Mouse (Mus musculus) cortical plate, adult 2 months (tissue): ENCODE data around the gene Nmral1. TPM values are rescaled to one million over a fixed set of nuclear protein-coding genes. Genes with fewer than 3 reads are reported as not detected.
"Not testable (repeated sequence)": the region's sequence is repeated elsewhere in the genome, so short reads cannot be mapped to it uniquely, and the experiment has no call there.

Experiments used
- H3K27ac ChIP-seq: fragments of 200-500 bp; 2 replicates; pipeline ENCODE4 v1.5.1; 2012; ENCODE audit warnings: low read length, control low read depth, inconsistent platforms; ENCODE audit not compliant: insufficient read depth
- H3K4me1 ChIP-seq: fragments of 200-500 bp; 2 replicates; pipeline ENCODE4 v1.6.1; 2011; ENCODE audit warnings: low read length; ENCODE audit not compliant: control insufficient read depth, insufficient read depth
- H3K4me3 ChIP-seq: fragments of 200-500 bp; 2 replicates; pipeline ENCODE4 v1.5.1; 2011; ENCODE audit warnings: mild to moderate bottlenecking, low read length, control low read depth; ENCODE audit not compliant: insufficient read depth
- CTCF ChIP-seq: fragments of 200-500 bp; IDR thresholded peaks from 2 replicates; pipeline ENCODE4 v1.5.1; 2011; ENCODE audit warnings: mild to moderate bottlenecking, control low read depth, low read length; ENCODE audit not compliant: insufficient read depth; ENCODE audit errors: extremely low read depth
- POLR2A ChIP-seq: fragments of 200-500 bp; IDR thresholded peaks from 2 replicates; pipeline ENCODE4 v1.6.1; 2011; ENCODE audit warnings: mild to moderate bottlenecking, low read length, control low read depth; ENCODE audit not compliant: insufficient read depth; ENCODE audit errors: extremely low read depth
- polyA plus RNA-seq: library from polyadenylated mRNA; depleted of rRNA; stranded (reverse); fragments of >200 nt; gene quantifications from 2 replicates; pipeline ENCODE4 v1.2.3, GENCODE M21; 2012

Gene Nmral1
- polyA plus RNA-seq, 1 experiment = 25.5 TPM

DNA sequence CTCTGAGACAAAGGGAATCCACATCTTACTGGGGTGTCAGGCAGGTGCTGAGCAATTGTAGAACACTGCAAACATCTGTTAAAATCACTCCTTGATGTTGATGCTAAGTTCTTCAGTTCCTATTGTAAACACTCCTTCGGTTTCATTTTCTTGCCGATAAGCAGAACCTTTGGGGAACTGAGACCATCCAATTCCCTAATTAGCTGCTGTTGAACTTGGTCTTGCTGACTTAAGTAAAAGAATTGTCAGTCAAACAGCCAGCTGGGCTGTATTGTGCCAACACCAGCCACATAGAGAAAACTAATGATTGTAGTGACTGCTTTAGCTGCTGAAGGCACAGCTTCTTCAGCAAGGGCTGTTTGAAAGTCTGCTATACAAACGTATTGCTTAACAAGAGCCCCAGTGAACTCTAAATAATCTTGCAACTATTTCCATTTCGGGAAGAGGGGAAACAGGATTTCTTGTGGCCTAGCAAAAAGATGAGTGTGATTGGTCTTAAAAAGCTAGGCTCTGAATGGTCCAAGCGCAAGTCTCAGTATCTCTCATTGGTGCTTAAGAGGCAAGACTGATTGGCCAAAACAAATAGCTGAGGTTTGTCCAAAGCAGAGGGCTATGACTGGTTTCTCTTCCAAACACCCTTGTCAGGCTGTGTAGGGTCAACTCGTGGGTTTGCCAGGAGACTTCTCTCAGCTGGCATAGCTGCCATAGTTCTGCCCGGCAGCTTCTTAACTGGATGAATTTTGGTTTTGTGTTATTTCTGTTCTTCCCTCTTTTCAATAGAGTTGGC is 3.2 kb upstream of the Nmral1 start:
- no peak overlapping the region for H3K4me3 ChIP-seq
- no peak for TF ChIP-seq CTCF
- no peak for TF ChIP-seq POLR2A
- H3K27ac ChIP-seq = no peak overlapping the region; the same call in 1 of the 2 replicates
- no peaks in the 10 kb centered on the region for H3K4me1 ChIP-seq

DNA sequence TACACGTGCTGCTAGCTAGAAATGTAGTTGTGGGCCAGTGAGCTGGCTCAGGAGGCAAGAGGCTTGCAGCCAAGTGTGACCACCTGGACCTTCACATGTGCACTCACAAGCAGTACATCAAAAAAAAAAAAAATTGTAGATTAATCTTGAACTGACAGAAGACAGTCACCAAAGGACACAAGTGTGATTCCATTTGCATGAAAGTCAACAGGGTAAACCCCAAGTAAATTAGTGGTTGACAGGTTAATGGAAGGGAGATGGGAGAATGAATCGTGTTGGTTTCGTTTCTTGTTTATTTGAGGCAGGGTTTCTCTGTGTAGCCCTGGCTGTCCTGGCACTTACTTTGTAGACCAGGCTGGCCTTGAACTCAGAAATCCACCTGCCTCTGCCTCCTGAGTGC is 1.3 kb downstream of the Nmral1 start:
- Histone ChIP-seq H3K4me1 (no peaks in the 10 kb centered on the region), H3K27ac (no peak overlapping the region), H3K4me3 (no peak overlapping the region; the same call in 1 of the 2 replicates)
- TF ChIP-seq POLR2A (no peak), CTCF (no peak)

DNA sequence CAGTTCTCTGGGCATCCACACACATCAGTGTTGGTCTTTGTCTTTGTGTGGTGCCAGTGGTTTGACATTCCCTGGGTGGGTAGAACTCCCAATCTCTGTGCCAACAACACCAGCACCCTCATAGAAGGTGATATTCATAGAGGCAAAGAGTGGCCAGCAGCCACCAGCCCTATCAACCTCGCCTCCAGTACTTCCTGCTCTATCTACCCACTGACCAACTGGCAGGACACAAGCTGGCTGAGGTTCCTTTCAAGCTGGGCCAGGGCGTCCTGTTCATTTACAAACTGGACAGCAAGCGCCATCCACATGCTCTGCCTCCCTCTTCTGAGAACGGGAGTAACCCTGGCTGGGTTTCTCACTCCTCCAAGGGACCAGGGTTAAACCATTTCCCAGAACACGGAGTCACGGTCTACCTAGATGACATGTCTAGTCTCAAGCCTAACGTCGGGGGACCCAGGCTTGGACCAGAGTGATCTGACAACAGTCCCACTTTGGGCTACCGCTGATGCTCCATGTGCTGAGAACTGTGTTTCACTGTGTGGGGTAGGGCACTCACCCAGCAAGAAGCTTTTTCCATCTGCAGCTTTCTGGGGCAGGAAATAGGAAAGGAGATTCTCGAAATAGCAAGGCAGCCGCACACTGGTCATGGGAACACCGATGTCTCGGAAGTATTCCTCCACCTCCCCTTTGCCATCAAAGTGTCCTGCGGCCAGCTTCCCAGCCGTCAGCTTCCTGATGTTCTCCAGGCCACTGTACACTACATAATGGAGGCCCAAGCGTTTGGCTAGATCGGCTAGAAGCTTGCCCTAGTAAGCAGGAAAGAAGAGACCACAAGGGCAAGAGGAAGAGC is 5.1 kb downstream of the Nmral1 start:
- TF ChIP-seq CTCF (no peak), POLR2A (no peak)
- H3K4me3 ChIP-seq = no peak overlapping the region

DNA sequence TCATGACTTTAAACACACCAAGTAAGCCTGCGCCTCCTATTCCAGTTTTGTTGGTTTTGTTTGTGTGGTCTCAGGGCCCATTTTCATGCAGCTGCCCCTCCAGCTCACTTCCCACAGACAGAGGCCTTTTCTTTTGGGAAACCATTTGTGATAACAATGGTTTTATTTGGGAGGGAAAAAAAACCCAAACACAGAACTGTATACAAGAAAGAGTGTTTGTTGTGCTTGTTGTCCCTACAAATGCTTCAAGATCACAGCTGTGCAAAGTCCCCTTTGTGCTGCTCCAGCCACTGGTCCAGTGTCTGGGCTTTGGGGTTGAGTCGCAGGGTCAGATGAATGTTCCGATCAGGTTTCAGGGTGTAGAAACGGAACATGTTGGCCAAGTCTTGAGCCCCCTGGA is 8.0 kb downstream of the Nmral1 start:
- H3K4me1 ChIP-seq = no peaks in the 10 kb centered on the region
- TF ChIP-seq POLR2A (no peak), CTCF (no peak)
- no peak overlapping the region for H3K4me3 ChIP-seq
- H3K27ac ChIP-seq = peak overlapping the region; percentile 91

More for the DNA sequence above, 5.1 kb downstream of the Nmral1 start:
- no peaks in the 10 kb centered on the region for H3K4me1 ChIP-seq
- peak overlapping the region; percentile 28 for H3K27ac ChIP-seq

DNA sequence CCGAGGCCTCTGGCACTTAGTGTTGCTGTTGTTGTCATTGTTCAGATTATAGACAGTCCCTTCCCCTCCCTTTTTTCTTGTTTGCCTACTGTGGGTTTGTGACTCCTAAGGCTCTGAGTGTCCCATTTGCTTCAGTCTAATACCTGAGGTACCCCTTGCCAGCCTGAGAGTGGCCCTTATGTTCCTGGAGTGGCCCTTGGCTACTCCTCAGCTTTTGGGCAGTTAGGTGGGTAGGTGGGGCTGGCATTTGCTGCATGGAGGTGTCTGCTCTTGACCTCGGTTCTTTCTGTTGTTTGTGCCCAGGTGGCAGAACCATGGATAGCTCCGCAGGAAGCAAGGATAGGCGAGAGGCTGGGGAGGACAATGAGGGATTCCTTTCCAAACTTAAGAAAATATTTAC is 13.6 kb downstream of the Nmral1 start:
- TF ChIP-seq POLR2A (no peak), CTCF (no peak)
- no peak overlapping the region for H3K4me3 ChIP-seq
- no peak overlapping the region for H3K27ac ChIP-seq
- H3K4me1 ChIP-seq = no peaks in the 10 kb centered on the region

DNA sequence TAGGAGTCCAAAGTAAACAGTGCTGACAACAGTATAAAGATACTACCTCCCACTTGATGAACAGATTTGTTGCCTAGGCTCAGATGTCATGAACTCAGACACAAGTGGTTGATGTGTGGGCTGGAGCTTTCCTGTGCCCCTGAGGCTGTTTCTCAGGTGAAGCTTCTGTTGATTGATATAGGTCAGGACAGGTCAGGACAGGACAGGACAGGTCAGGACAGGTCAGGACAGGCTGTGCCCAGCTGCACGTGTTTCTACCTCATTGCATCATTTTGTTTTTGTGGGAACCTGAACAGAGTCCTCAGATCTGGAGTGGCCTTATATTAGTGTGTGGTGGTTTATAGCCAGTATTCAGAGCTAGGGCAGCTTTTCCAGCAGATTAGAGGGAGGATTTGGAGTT is 16.5 kb downstream of the Nmral1 start:
- H3K4me1 ChIP-seq = no peaks in the 10 kb centered on the region

DNA sequence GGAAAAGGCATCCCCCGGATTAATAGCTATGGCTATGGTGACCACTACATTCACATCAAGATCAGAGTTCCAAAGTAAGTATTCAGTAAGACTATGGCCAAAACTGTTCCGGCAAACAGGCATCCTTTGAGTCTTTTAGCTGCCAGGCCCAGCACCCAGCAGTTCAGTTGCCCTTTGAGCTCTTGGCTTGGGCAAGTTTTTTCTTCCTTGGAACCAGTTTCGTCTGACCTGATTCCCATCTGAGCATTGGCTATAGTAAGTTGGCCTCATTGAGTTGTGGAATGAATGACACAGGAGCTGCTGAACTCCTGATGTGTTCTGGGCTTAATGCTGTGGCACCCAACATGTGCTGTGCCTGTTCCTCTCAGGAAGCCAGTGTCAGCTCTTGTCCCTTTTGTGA is 17.9 kb downstream of the Nmral1 start:
- no peak for TF ChIP-seq POLR2A
- no peak for TF ChIP-seq CTCF
- Histone ChIP-seq H3K4me3 (no peak overlapping the region), H3K27ac (no peak overlapping the region), H3K4me1 (no peaks in the 10 kb centered on the region)

More for the DNA sequence above, 16.5 kb downstream of the Nmral1 start:
- no peak for TF ChIP-seq CTCF
- no peak for TF ChIP-seq POLR2A
- Histone ChIP-seq H3K4me3 (no peak overlapping the region), H3K27ac (no peak overlapping the region)

DNA sequence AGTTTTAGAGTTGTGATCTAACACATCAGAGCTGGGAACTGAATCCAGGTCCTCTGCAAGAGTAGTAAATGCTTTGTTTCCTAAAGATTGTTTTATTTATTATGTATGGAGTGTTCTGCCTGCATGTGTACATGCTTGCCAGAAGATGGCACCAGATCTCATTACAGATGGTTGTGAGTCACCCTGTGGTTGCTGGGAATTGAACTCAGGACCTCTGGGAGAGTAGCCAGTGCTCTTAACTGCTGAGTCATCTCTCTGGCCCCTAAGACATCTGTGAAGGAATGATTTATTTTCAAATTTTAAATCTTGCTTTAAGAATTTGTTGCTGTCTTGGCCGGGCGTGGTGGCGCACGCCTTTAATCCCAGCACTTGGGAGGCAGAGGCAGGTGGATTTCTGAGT is 29.8 kb downstream of the Nmral1 start:
- H3K27ac ChIP-seq, H3K4me3 ChIP-seq, H3K4me1 ChIP-seq: not testable (repeated sequence)

DNA sequence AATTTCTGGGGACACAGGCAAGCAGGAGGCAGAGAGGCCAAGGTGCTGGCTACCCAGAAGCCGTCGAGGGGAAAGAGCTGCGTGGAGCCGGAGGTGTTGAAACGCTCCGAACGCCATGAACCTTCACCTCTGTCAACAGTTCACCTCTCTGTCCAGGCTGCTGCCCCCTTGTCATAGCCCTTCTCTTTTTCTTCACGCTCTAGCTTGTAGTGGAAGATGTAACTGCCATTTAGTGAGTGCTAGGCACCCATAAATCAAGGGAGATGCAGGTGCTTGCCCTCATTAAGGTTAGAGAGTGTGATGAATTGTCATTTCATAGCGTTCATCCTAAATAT is 34.7 kb downstream of the Nmral1 start:
- H3K27ac ChIP-seq = no peak overlapping the region
- H3K4me1 ChIP-seq = peaks cover 2% of the 10 kb centered on the region; the same call in 1 of the 2 replicates
- peak overlapping the region; percentile 47 for H3K4me3 ChIP-seq
- TF ChIP-seq CTCF = no peak
- no peak for TF ChIP-seq POLR2A
